Mouse (Mus musculus): ENCODE measurements around the gene Cmip.
"Not testable (repeated sequence)": the region's sequence is repeated elsewhere in the genome, so short reads cannot be mapped to it uniquely, and the experiment has no call there.

The Cmip gene

DNA sequence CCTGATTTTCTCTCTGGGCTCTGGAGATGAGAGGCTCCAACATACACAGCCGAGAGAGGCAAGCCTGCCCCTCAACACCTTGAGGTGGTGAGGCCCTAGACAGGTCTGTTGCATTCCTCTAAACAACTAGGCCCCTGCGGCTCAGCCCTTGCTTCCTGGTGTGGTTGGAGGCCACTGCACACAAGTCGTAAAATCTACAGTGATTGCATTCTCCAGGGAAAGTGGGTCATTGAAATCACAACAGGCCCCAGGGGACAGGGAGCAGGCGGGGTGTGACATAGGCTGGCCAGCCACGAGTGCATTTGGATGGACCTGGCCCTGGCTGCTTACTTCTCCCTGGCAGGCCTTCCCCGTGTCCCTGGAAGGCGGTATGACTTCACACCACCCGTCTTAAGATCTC, 131.5 kb downstream of the Cmip start:
- DNase-seq = peak; percentile 58

DNA sequence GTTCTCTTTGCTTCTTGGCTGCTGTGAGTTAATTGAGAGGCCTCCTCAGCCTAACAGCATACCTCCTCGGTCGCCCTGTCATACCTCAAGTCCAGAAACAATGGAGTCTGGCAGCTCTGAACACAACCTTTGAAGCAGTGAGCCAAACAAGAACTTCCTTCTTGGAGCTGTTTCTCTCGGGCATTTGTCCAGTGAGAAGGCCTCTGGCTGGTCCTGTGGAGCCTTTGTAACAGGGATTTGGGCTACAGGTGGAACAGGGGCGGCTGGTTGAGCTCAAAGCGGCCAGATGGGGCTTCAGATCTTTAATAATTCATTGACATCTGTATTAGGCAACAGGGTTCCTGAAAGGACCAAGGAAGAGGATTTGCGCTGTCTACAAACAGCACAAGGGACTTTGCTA, 137.0 kb downstream of the Cmip start:
- no peak for DNase-seq

DNA sequence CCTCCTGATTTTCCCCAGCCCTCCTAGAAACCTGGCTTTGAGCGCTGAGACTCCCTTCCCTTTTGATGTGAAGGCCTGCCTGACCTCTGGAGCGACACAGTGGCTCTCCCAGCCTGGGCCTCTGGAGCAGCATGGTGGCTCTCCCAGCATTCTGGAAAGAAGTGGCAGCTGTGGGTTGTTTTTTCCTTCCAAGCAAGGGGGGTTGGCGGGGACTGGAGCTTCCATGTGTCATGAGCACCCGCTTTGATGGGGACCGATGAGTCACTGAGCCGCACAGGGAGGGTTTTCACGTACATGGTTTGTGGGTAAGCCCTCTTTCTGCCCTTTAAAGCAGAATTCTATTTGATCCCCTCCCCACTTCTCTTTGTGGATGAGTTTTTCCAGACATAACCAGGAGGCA, 138.2 kb downstream of the Cmip start:
- DNase-seq = peak; percentile 80

DNA sequence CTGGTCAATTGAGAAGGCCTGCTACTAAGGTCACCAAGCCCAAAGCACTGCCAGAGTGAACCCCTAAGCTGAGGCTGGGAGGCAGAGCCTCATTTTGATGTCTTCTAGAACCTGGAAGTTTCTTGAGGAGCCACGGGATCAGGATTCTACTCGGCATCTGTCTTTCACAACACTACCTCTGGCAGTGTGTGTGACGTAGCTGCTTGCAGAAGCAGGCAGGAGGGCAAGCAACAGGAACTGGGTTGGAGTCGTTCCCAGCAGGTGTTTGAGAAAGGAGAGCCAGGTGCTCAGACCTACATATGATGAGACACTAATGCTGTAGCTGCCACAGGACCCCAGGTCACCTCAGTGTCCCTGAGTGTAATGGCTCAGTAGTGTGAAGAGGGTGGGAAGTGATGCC, 140.0 kb downstream of the Cmip start:
- DNase-seq = no peak

DNA sequence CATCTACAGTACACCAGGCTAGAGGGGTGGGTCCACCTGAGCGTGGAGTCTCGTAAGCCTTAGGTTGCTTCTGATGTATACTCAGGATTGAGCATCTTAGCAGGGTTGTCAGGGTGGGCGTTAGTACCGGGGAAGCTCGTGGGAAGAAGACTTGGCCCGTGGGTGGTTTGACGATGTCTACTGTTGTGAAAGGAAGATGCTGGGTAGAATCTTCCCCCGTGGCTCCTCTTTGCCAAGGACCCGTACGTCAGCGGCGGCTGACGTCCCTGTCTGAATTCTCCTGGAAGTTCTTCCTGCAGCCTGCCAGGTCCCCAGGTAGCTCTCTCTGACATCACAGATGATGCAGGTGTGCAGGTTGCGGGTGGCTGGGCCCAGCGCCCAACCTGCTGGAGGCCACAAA, 140.9 kb downstream of the Cmip start:
- DNase-seq = no peak

DNA sequence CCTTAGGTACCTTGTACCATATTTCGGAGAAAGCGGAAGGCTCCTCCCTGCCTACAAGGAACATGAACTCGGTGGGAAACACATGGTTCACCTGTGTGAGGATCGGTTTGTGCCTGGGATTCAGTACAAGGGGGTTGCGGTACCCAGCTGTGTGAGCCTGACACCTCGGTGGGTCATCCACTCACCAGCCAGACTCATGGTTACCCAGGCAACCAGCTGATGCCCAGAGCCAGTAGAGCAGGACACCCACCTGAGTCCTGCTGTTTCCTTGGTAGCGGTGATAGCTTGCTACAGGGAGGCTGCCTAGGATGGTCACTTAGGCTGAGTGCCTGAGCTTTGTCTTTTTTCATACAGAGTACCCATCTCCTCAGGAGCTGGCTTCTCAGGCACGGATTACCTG, 142.4 kb downstream of the Cmip start:
- no peak for DNase-seq

DNA sequence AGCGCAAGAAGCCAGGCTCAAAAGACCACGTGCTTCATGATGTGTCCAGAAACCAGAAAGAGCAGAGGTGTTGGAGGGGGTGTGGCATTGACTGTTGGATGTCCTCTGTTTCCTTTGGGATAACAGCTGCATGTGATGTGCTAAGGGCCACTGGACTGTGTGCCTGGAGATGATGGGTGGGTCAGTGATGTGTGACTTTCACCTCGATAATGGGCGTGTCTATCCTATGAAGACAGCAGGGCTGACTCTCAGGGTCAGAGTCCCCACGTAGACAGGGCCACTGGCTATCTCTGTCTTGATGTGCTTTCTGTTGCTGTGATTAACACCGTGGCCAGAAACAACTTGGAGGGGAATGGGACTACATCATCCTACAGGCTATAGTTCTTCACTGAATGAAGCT, 144.0 kb downstream of the Cmip start:
- no peak for DNase-seq

DNA sequence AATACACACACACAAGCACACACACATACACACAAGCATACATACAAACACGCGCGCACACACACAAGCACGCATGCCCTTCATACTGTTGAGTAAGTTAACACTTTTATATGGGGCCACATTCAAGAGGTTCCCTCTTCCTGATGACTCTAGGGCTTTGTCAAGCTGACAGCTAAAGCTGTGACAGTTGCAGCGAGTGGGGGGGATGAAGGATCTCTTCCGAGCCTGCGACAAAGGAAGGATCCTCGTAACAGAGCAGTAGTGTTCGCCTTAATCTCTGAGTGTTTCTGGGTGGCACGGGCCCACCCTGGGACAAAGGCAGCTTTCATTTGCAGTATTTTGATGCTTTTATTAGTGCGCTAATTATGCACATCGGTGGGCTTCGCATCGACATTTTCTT, 145.0 kb downstream of the Cmip start:
- no peak for DNase-seq

DNA sequence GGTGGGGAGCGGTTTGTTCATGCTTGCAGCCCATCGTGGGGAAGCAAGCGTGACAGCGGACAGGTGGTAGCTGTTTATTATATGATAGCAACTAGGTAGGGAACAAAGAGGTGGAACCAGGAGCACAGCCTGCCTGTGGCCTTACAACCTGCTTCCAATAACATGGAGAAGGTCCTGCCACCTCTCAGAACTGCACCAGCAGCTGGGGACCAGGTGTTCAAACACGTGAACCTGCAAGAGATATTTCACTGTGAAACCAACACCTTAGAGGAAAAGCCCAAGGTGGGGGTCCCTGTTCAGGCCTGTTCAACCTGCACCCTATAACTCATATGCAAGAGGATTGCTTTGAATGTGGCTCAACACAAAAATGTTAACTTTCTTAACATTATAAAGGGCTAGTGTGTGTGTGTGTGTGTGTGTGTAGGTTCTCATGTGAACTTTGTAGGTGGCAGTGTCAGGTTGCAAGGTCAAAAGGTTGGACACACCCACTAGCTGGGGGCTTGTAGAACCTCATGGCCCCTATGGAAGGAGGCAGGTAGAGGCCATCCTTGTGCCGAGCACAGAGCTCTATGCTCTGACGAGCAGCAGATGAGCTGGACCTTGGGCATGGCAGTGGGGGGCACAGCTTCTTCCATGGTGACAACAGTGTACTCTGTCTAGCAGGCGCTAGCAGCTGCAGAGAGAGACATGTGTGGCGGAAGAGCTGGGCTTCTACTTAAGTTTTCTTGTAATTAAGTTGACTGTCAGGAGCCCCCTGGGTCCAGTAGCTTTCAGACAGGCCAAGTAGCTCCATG, 146.2 kb downstream of the Cmip start:
- no peak for DNase-seq

DNA sequence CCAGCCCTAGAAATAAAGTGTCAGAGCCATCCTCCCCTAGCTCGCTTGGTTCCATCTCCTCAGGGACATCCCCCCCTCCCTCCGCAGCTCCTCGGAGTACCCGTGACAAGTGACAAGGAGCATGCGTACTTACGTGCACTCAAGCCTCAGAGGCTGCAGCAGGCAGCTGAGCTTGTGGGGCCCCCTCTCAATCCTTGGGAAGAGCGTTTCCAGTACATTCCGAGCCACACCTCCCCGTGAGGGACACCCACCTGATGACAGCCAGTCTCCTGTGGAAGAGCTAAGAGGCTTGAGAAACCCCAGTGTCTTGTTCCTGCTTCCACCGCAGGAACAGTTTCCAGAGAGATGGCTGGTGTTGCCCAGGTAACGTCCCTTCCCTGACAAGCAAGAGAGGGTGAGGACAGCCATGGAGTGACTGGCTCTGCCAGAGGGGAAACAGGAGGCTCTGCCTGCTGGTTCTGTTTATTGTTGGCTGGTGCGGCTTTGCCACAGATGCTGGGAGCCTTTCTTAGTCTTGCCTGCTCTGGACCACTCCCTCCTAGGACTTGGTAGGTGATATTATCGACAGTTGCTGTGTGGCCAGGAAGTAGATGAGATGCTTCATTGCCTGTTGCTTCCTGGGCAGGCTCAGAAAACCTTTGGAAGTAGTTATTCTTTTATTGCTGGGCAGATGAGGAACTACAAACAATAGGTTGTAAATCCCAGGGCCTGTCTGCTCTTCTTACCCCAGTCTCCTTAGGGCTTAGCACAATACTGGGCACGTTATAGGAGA, 147.0 kb downstream of the Cmip start:
- DNase-seq = no peak

DNA sequence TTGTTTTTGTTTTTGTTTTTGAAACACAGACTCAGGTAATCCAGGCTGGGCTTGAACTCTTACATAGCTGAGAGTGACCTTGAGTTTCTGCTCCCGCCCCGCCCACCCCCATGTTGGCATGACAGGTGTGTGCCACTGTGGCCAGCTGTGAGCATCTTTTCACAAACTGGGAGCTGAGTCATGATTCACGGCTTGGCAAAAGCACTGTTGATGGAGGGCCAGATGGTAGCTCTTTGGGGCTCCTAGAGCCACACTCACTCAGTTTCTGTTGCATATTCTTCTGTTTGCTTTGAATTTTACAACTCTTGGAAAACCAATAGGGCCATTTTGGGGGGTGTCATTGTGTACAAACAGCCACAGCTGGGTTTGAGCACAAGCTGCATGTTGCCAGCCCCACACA, 149.2 kb downstream of the Cmip start:
- DNase-seq = no peak

DNA sequence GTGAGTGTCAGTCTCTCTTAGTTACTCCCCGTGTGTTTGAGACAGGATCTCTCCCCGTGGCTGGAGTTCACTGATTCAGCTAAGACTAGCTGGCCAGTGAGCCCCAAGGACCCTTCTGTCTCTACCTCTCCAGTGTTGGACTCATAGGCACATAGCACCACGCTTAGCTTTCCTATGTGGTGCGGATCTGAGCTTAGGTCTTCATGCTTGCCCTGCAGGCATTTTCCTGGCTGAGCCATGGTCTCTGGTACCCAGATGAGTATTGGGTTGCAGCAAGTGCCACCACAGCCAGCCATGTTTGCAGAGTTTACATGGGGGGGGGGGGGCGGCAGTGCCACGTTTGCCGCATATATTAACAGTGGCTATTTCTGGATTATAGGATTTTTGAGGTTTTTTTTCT, 151.8 kb downstream of the Cmip start:
- no peak for DNase-seq

DNA sequence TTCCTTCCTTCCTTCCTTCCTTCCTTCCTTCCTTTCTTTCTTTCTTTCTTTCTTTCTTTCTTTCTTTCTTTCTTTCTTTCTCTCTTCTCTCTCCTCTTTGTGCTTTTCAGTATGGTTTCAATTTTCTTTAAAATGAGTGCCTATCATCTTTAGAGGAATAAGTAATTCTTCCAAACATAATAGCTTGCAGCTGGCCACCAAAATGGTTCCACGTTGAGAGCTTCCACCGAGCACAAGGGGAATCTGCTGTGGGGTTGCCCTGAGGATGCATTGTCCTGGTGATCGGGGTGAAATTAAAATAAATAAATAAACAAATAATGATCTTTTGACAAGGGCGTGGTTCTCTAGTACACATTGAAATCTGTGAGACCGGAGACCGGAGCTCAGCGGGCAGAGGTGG, 152.2 kb downstream of the Cmip start:
- DNase-seq = no peak

DNA sequence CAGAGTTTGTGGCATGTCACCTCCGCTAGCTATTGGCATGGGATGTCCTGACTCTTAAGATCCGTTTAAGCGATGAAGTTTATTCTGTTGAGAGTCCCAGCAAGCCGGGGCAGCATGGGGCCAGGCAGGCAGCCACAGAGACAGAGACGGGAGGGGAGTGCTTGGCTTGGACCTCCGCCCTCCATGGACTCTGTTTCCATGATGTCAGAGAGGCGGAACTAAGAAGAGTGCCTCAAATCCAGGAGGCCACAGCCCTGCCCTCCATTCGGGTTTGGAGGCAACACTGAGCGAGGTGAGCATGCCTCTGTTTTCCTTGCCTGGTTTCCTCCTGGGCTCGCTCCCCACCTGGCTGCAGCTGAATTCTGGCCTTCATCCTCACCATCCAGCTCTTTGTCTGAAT, 153.5 kb downstream of the Cmip start:
- DNase-seq = peak; percentile 82

DNA sequence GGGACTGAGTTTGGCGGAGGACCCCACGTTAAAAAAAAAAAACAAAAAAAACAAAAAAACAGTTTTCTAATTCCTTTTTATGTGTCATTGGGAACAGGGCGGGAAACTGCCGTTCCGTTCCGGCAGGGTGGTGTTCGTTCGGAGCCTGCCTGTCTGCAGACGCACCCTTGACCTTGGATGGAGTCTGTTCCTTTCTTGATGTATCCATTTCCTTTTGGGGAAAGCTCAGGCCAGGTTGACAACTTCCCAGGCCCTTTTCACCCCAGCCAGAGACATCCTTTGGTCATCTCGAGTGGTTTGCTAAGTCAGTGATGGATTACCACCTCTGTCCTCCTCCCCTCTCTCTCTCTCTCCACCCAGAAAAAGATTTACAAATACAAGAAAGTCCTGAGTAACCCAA, 154.0 kb downstream of the Cmip start:
- no peak for DNase-seq

DNA sequence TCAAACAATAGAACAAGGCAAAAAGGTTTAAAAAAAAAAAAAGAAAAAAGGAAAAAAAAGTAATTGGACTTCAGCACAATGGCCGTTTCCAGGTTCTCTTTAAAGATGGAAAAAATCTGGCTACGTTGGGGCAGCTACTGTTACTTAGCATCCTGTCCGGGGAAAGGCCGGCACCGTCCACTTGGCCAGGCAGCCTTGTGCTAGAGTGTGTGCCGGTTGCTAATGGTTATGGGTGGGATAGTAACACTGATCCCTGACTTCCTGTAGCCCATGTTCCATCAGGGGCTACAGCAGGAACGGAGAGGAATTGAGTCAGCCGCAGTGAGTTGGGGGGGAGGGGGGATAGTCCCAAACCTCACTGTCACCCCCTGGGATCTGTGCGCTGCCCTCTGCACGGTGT, 155.4 kb downstream of the Cmip start:
- DNase-seq = no peak

DNA sequence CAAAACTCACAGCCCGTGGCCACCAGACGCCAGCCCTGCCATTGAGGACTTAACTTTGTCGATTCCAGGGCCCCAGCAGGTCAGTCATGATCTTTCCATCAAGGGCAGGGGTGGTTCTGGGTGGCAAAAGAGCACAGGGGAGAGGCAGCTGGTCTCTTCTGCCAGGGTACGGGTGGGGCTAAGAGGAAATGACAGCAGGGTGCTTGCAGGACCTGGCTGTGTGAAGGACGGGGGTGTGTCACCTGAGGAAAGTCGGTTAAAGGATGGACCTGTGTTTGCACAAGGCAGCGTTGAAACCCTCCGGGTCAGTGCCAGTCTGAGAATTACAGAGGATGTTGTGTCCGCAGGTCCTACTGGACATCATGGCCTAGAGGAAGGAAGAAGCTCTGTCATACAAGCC, 161.0 kb downstream of the Cmip start:
- DNase-seq = no peak

DNA sequence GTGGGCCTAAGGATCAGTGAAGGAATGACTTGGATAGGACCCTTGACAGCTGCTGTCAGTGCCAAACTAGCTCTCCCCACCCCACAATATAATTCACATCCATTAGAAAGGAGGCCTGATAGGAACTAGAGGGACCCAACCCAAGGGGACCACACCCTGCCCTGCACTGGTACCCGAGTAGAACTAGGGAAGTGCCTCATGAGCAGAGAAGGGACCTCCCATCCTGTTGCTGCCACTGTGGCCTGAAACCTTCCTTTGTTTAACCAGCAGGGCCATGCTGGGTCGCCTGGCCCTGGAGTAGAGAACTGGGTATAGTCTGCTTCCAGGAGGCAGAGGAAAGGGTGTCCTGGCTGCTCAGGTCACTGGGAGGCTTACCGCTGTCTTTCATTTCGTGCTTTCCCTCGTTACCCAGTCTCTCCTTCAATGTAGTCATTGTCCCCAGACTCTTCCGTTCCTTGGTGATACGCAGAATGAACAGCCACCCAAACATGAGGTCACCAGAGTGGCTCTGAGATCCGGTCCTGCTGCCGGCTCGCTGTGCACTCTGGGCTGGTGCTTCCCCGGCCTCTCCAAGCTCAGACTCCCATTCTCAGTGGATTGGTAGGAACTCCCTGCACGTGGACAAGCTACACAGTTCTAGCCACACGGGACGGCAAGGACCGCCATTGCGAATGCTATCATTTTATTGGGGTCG, 164.1 kb downstream of the Cmip start:
- DNase-seq = peak; percentile 69

DNA sequence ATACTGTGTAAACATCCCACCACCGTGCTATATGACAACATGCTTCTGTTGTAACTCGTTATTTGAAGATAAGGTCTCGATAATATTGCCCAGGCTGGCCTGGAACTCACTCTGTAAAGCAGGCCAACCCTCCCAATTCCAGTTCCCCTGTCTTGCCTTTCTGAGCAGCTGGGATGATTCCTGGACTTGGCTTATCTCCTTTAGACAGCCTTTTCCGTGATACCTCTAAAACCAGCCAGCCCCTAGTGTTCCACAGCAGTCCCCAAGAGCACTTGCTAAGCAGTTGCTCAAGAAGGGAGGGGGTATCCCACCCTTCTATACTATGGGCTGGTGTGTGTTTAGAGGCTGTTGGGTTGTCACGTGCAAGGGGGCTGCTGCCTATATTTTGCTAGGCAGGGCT, 165.0 kb downstream of the Cmip start:
- DNase-seq = no peak

DNA sequence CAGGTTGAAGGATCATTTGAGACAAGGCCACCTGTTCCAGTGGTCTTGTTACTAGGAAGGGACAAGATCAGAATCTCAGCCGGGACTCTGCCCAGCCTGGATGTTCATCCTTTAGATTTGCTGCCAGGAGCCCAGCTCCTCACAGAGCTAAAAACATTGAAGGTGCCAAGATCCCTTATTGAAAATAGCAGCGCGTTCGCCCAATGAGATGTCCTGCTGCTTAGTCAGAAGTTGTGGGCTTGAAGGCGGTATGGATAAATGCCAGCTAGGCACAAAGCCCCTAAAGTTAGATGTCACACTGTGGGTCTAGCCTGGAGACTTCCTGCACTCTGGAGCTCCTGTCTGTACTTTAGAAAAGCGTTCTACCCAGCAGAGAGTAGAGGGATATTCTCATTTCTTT, 165.5 kb downstream of the Cmip start:
- DNase-seq = no peak

DNA sequence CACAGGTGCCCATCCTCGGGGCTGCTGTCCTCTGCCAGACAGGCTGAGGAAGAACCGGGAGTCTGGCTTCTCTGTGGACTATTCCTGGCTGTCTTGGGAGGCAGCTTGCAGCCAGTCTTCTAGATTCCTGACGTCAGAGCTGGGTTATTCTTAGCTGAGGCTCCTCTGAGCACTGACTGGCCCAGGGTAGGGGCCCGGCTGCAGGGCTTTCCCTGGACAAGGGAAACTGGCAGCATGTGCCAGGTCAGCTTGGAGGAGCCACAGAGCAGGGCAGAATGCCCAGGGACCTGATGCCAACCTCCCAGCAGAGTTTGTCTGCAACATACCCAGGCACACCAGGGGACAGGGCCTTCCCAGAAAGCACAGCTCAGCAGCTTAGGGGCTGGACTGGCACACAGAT, 166.2 kb downstream of the Cmip start:
- DNase-seq = peak; percentile 46

DNA sequence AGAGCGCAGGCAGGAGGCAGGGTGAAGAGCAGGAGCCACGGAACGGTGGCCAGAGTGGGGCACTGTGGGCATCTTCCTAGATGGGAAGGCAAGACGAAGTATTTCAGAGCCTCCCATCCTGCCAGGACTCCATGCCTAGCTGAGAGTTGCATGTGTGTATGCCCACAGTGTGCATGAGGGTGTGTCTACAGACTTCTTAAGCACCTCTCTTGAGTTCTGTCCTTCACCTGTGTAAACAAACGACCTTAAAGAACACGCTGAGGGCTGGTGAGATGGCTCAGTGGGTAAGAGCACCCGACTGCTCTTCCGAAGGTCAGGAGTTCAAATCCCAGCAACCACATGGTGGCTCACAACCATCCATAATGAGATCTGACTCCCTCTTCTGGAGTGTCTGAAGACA, 171.0 kb downstream of the Cmip start:
- not testable (repeated sequence) for DNase-seq

DNA sequence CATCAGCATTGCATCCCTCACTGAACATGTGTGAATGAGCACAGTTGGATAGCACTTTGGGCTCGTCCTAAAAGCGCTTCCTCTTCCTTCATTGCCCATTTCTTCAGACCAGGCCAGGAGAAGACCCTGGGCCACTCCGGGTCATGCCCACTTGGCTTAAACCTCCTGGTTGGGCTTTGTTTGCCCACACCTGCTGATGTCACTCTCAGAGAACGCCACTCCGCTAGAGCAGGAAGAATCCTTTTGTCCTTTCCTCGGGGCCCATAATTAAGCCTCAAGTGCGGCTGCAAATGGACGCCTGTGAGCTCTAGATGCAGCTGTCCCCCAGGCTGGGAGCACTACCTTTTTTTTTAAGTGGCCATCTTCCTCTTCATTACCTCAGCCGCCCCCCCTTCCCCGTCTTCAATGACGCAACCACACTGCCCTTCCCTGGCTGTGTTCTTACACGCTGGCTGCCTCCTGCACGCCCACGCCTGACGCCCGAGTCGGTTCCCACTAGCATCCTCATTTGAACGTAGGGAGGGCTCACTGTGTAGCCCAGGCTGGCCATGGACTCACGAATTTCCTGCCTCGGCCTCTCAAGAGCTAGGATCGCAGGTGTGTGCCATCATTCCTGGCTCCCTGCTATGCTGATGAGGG, 171.8 kb downstream of the Cmip start:
- no peak for DNase-seq

DNA sequence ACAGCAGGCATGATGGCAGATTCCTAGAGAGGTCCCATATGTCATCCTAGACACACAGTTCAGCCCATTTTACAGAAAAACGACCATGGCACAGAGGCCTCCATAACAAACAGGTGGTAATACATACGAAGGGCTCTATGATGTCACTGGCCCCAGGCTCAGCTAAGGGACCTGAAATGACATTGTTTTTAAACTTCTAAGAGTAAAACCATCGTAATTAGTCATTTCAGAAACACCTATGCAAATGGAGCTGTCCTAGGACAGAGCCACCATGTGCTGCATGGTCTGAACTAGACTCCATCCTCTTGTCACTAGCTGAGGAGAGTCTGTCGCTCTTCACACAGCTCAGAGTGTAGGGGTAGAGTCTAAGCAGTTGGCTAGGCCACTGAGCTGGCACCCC, 173.8 kb downstream of the Cmip start:
- no peak for DNase-seq
